Mouse (Mus musculus): ENCODE measurements around the gene Gm20388.

The Gm20388 gene

GRCm38 (mm10) chr8:122676621-122677480 is 2766.2 kb downstream of the Gm20388 start:
- DNase-seq (ENCODE audit: low read depth in 2 of 2, low spot score in 2 of 2), result no peak

GRCm38 (mm10) chr8:122677481-122678021 is 2766.9 kb downstream of the Gm20388 start:
- DNase-seq (ENCODE audit: low read depth in 2 of 2, low spot score in 2 of 2), result no peak

DNA sequence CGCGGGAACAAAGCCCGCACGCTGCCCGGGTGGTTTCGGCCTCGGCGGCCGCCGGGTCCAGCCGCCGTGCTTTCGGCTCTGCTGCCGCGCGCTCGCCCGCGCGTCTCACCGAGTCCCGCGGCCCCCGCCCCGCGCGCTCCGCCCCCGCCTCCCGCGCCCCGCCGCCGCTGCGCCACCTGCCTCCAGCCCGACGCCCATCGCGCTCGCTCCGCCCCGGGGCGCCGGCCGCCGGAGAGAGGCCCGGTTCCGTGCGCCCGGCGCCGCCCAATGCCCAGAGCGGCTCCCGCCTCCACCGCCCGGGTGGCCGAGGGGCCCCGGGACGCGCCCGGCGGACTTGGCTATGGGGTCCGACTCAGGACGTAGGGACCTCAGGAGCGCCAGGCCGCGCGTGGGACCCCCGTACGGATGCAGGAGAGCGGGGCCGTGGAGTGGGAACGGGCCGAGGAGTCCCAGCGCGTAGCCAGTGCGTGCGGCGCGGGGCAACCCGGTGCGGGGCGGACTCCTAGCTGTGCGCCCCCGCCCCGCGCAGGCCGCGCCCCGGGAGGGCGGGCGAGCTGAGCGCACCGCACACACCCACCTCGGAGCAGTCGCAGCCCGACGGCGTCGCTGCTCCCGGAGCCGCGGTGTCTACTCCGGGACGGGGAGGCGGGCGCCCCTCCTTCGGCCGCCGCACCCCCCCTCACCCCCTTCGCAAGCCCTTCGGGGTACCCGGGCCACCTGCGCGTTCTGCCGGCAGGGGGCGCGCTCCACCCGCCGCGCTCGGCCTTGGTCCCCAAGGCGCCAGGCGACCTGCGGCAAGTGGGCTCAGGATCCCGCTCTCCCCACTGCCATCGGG is 2767.6 kb downstream of the Gm20388 start:
- DNase-seq (ENCODE audit: low read depth in 2 of 2, low spot score in 2 of 2), result peak; percentile 68 to 75

GRCm38 (mm10) chr8:122678896-122679210 is 2768.2 kb downstream of the Gm20388 start:
- no peak for DNase-seq (ENCODE audit: low read depth in 2 of 2, low spot score in 2 of 2)

- no peak for DNase-seq (ENCODE audit: low read depth in 2 of 2, low spot score in 2 of 2)
Observed at GRCm38 (mm10) chr8:122679325-122679920, 2768.8 kb downstream of the Gm20388 start.

GRCm38 (mm10) chr8:122680171-122680570 is 2769.5 kb downstream of the Gm20388 start:
- DNase-seq (ENCODE audit: low read depth in 2 of 2, low spot score in 2 of 2), result no peak

GRCm38 (mm10) chr8:122682820-122683219 is 2772.2 kb downstream of the Gm20388 start:
- DNase-seq (ENCODE audit: low read depth in 2 of 2, low spot score in 2 of 2), result no peak

DNA sequence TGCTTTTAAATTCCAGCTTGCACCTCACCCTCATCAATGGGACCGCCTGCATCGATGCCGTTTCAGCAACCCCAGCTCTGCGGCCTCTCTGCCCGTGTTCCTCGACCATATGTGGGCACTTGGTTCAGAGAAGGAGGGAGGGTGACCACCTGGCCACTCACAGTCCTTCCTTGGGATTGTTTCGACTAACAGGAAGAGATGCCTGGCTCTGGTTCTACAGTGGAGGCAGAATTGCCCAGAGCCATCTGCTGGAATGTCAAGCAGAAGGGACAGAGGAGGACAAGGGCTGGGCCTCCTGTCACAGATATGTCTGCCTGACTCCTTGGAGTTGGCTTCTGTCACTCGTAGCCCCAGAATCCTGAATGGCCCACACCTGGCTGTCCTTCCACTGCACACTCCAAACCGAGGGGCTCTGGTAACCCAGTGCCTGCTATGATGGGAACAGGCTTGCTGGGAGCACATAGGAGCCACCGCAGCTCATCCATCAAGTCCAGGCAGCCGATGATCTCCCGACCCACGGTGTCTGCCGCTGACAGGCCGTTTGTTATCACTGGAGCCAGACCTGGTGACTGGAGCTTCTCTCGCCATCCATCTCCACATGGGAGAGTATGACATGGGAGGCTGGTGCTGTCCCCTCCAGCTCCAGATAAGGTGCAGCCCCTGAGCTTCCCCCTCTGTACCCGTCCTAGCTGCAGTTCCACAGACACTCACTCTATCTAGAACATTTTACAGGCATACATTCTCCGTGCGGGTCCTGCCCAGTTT is 2774.6 kb downstream of the Gm20388 start:
- DNase-seq (ENCODE audit: low read depth in 2 of 2, low spot score in 2 of 2), result no peak

- DNase-seq (ENCODE audit: low read depth in 2 of 2, low spot score in 2 of 2), result no peak
Observed at GRCm38 (mm10) chr8:122686879-122687278, 2776.2 kb downstream of the Gm20388 start.

- DNase-seq (ENCODE audit: low read depth in 2 of 2, low spot score in 2 of 2), result no peak
Observed at GRCm38 (mm10) chr8:122689315-122689714, 2778.7 kb downstream of the Gm20388 start.

GRCm38 (mm10) chr8:122691018-122691417 is 2780.4 kb downstream of the Gm20388 start:
- DNase-seq (ENCODE audit: low read depth in 2 of 2, low spot score in 2 of 2), result no peak

- DNase-seq (ENCODE audit: low read depth in 2 of 2, low spot score in 2 of 2), result no peak
Observed at GRCm38 (mm10) chr8:122692152-122692551, 2781.5 kb downstream of the Gm20388 start.

DNA sequence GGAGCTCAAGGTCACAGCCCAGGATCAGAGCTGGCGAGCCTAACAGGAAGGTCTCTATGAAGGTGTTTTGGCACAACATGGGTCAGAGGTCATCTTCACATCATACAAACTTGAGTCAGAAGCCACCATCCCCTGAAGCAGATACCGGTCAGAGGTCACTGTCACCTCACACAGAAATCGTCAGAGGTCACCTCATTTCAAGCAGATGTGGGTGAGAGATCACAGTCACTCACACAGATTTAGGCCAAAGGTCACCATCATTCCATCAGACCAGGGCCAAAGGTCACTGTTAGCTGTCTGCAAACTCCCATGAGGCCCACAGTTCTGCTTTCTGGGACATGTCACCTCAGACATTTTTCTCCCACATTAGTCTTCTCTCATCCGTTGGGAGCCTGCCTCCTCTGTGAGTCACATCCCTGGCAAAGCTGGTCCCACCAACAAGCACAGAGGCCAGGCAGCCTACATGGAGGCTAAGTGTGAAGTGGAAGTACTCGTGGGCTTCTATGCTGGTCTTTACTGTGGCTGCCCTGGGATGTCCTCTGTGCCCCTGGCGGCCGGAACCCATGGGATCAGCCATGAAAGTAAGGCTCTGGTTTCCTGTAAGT is 2784.9 kb downstream of the Gm20388 start:
- no peak for DNase-seq (ENCODE audit: low read depth in 2 of 2, low spot score in 2 of 2)

- DNase-seq (ENCODE audit: low read depth in 2 of 2, low spot score in 2 of 2), result peak in 1 of 2 experiments; percentile 26
Observed at GRCm38 (mm10) chr8:122697181-122697581, 2786.5 kb downstream of the Gm20388 start.

GRCm38 (mm10) chr8:122697586-122697985 is 2786.9 kb downstream of the Gm20388 start:
- no peak for DNase-seq (ENCODE audit: low read depth in 2 of 2, low spot score in 2 of 2)

DNA sequence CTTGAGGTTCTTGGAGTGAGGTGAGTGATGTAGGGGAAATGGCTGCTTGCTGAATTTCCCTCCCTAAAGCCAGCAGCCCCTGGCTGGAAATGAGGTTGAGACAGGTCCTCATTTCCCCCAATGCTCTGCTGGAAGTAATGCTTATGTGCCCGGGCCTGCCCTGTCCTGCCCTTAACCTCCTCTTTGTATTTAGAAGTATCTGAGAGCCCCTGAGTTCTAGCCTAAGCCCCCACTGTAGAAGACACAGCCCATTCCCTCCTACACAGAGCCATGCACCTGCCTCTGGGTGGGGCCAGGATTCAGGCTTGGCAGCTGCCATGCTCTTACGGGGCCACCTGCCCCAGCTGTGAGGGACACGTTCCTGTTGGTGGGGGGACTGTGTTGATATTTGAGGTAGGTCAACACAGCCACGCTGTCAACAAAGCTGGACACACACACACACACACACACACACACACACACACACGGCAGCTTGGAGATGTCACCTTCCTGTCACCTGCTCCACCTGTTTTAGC is 2787.7 kb downstream of the Gm20388 start:
- no peak for DNase-seq (ENCODE audit: low read depth in 2 of 2, low spot score in 2 of 2)

GRCm38 (mm10) chr8:122699005-122699492 is 2788.4 kb downstream of the Gm20388 start, which contains the start of gene Cbfa2t3:
Gene Cbfa2t3, minus strand, starts transcription at chr8:122699109.
- DNase-seq (ENCODE audit: low read depth in 2 of 2, low spot score in 2 of 2), result no peak

DNA sequence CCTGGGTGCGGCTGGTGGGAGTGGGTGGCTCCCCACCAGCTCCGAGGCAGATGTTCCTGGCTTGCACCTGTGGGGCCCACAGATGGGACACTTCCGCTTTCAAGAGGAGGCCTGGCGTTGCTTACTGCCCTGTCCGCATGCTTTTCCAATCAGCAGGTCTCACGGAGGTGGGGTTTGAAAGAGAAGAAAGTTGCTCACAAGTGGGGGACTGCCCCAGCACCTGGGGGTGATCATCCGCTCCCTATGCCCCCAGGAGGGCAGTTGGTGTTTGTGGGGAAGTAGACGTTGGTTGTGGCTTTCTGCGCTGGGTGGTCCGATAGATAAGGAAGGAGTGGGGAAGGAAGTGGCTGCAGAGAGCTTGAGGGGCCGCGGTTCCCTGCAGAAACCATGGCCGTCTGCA is 2790.0 kb downstream of the Gm20388 start:
- no peak for DNase-seq (ENCODE audit: low read depth in 2 of 2, low spot score in 2 of 2)

- peak; percentile 25 to 27 for DNase-seq (ENCODE audit: low read depth in 2 of 2, low spot score in 2 of 2)
Observed at GRCm38 (mm10) chr8:122701441-122702185, 2791.0 kb downstream of the Gm20388 start.
